Mouse (Mus musculus) MN1 (cell line): ENCODE measurements around the gene Chl1.

ENCODE experiments used
- DNase-seq: peaks from one replicate; pipeline ENCODE4 v3.0.0-alpha.2; 2016; ENCODE audit warnings: low spot score

The Chl1 gene

GRCm38 (mm10) chr6:103665206-103665605 is 154.8 kb downstream of the Chl1 start:
- no peak for DNase-seq

GRCm38 (mm10) chr6:103665677-103666316 is 155.4 kb downstream of the Chl1 start:
- DNase-seq, result no peak

- no peak for DNase-seq
Measured at GRCm38 (mm10) chr6:103673111-103673510, 162.7 kb downstream of the Chl1 start.

GRCm38 (mm10) chr6:103674332-103674731 is 163.9 kb downstream of the Chl1 start:
- DNase-seq, result no peak

GRCm38 (mm10) chr6:103675145-103675544 is 164.8 kb downstream of the Chl1 start:
- no peak for DNase-seq

GRCm38 (mm10) chr6:103676664-103677063 is 166.3 kb downstream of the Chl1 start:
- no peak for DNase-seq

- DNase-seq, result no peak
Measured at GRCm38 (mm10) chr6:103677072-103677471, 166.7 kb downstream of the Chl1 start.

- DNase-seq, result peak; percentile 11
Measured at GRCm38 (mm10) chr6:103682854-103683574, 172.6 kb downstream of the Chl1 start.

GRCm38 (mm10) chr6:103692511-103692910 is 182.1 kb downstream of the Chl1 start:
- no peak for DNase-seq

- no peak for DNase-seq
Measured at GRCm38 (mm10) chr6:103697349-103698028, 187.1 kb downstream of the Chl1 start.

- DNase-seq, result no peak
Measured at GRCm38 (mm10) chr6:103699482-103699881, 189.1 kb downstream of the Chl1 start.

GRCm38 (mm10) chr6:103699895-103700294 is 189.5 kb downstream of the Chl1 start:
- no peak for DNase-seq

GRCm38 (mm10) chr6:103700336-103700735 is 189.9 kb downstream of the Chl1 start:
- no peak for DNase-seq

GRCm38 (mm10) chr6:103706366-103706765 is 196.0 kb downstream of the Chl1 start:
- no peak for DNase-seq

- DNase-seq, result no peak
Measured at GRCm38 (mm10) chr6:103739291-103739690, 228.9 kb downstream of the Chl1 start.

GRCm38 (mm10) chr6:103742784-103743183 is 232.4 kb downstream of the Chl1 start:
- DNase-seq, result no peak

GRCm38 (mm10) chr6:103746103-103746502 is 235.7 kb downstream of the Chl1 start:
- DNase-seq, result no peak

GRCm38 (mm10) chr6:103749122-103749773 is 238.9 kb downstream of the Chl1 start:
- no peak for DNase-seq

GRCm38 (mm10) chr6:103753891-103754290 is 243.5 kb downstream of the Chl1 start:
- no peak for DNase-seq

GRCm38 (mm10) chr6:103766830-103767229 is 256.4 kb downstream of the Chl1 start:
- DNase-seq, result no peak

GRCm38 (mm10) chr6:103781058-103781457 is 270.7 kb downstream of the Chl1 start:
- no peak for DNase-seq

- DNase-seq, result no peak
Measured at GRCm38 (mm10) chr6:103791077-103791632, 280.8 kb downstream of the Chl1 start.
